Mouse (Mus musculus) urinary bladder, adult 18-20 months (tissue): ENCODE results near the gene Spsb4.

Source experiments
- DNase-seq, 2 experiments: peaks; one replicate each; pipeline ENCODE4 v3.0.0; 2022; ENCODE audit warnings: low spot score in 2 of 2, mixed read lengths in 2 of 2

Spsb4 gene

GRCm38 (mm10) chr9:97015751-97016150, 2.9 kb downstream of the Spsb4 start:
- DNase-seq = no peak

- no peak for DNase-seq
These were observed 4.9 kb downstream of the Spsb4 start for GRCm38 (mm10) chr9:97013698-97014097.

- no peak for DNase-seq
These were observed 5.5 kb downstream of the Spsb4 start for GRCm38 (mm10) chr9:97013153-97013552.

GRCm38 (mm10) chr9:97011454-97012195, 7.0 kb downstream of the Spsb4 start:
- DNase-seq = no peak

- DNase-seq = no peak
These were observed 8.2 kb downstream of the Spsb4 start for GRCm38 (mm10) chr9:97010447-97010846.

- no peak for DNase-seq
These were observed 13.9 kb downstream of the Spsb4 start for GRCm38 (mm10) chr9:97004726-97005125.

- DNase-seq = no peak
These were observed 15.5 kb downstream of the Spsb4 start for GRCm38 (mm10) chr9:97003173-97003572.

- no peak for DNase-seq
These were observed 16.0 kb downstream of the Spsb4 start for GRCm38 (mm10) chr9:97002654-97003053.

GRCm38 (mm10) chr9:97002025-97002424, 16.6 kb downstream of the Spsb4 start:
- DNase-seq = no peak

GRCm38 (mm10) chr9:97001458-97001857, 17.2 kb downstream of the Spsb4 start:
- DNase-seq = no peak

- DNase-seq = no peak
These were observed 22.9 kb downstream of the Spsb4 start for GRCm38 (mm10) chr9:96995717-96996116.

GRCm38 (mm10) chr9:96994733-96995132, 23.9 kb downstream of the Spsb4 start:
- no peak for DNase-seq

GRCm38 (mm10) chr9:96991118-96991517, 27.5 kb downstream of the Spsb4 start:
- no peak for DNase-seq

GRCm38 (mm10) chr9:96989389-96989990, 29.2 kb downstream of the Spsb4 start:
- DNase-seq = no peak

GRCm38 (mm10) chr9:96986797-96987473, 31.7 kb downstream of the Spsb4 start:
- no peak for DNase-seq

GRCm38 (mm10) chr9:96984034-96984433, 34.6 kb downstream of the Spsb4 start:
- no peak for DNase-seq

GRCm38 (mm10) chr9:96982940-96983339, 35.7 kb downstream of the Spsb4 start:
- no peak for DNase-seq

GRCm38 (mm10) chr9:96982351-96982750, 36.3 kb downstream of the Spsb4 start:
- no peak for DNase-seq

- DNase-seq = no peak
These were observed 36.8 kb downstream of the Spsb4 start for GRCm38 (mm10) chr9:96981836-96982235.

GRCm38 (mm10) chr9:96981121-96981520, 37.5 kb downstream of the Spsb4 start:
- no peak for DNase-seq

GRCm38 (mm10) chr9:96980037-96980997, 38.3 kb downstream of the Spsb4 start:
- no peak for DNase-seq
